ENCODE assay signal across 23 mouse cellular contexts in genomic region chr5:118575909-118576308, GRCm38 (mm10). TPM values are rescaled to one million over a fixed set of nuclear protein-coding genes. Genes with fewer than 3 reads are reported as not detected.
DNase-seq lines count a peak whose midpoint lies in the region; ATAC-seq lines count a peak whose summit lies in the region.
"Had no signal": no experiment of that assay in that cellular context is flagged by ENCODE, and none has a peak within 500 bp of the region (broad histone marks: within the 10 kb centered on the region; RNA-seq: fewer than 3 reads in every experiment).

No protein-coding gene starts in this region.

- peaks cover 65% of the 10 kb centered on the region for H3K4me1 ChIP-seq in forebrain, embryonic 13.5 days
- peaks cover 8% of the 10 kb centered on the region; the same call in 1 of the 2 replicates for H3K4me1 ChIP-seq in forebrain, embryonic 11.5 days (replicated peaks; ENCODE audit: control insufficient read depth, insufficient read depth, low read length)
- H3K4me1 ChIP-seq in intestine, embryonic 15.5 days (replicated peaks), result peaks cover 8% of the 10 kb centered on the region; the same call in 1 of the 2 replicates
- H3K4me1 ChIP-seq in intestine, embryonic 16.5 days (ENCODE audit: control insufficient read depth, insufficient read depth, low read length), result peaks cover 16% of the 10 kb centered on the region
- peaks cover 6% of the 10 kb centered on the region for H3K4me1 ChIP-seq in midbrain, embryonic 11.5 days (ENCODE audit: control insufficient read depth, insufficient read depth, low read length)
- peaks cover 34% of the 10 kb centered on the region for H3K4me1 ChIP-seq in midbrain, embryonic 16.5 days (ENCODE audit: control insufficient read depth, insufficient read depth, low read length)
- peaks cover 46% of the 10 kb centered on the region for H3K4me1 ChIP-seq in neural tube, embryonic 15.5 days

- H3K9me3 ChIP-seq in forebrain, embryonic 13.5 days (replicated peaks), result no peaks in the 10 kb centered on the region; the same call in 1 of the 2 replicates
- H3K9me3 ChIP-seq in forebrain, embryonic 11.5 days (ENCODE audit: control insufficient read depth, low read length), result no peaks in the 10 kb centered on the region
- no peaks in the 10 kb centered on the region for H3K9me3 ChIP-seq in intestine, embryonic 15.5 days
- H3K9me3 ChIP-seq in intestine, embryonic 16.5 days (ENCODE audit: control insufficient read depth, low read length), result no peaks in the 10 kb centered on the region
- H3K9me3 ChIP-seq in midbrain, embryonic 11.5 days (ENCODE audit: control insufficient read depth, low read length), result no peaks in the 10 kb centered on the region
- no peaks in the 10 kb centered on the region for H3K9me3 ChIP-seq in midbrain, embryonic 16.5 days (replicated peaks; ENCODE audit: control insufficient read depth, low read length, poor library complexity, severe bottlenecking)
- no peaks in the 10 kb centered on the region for H3K9me3 ChIP-seq in neural tube, embryonic 15.5 days (replicated peaks)
- H3K9me3 ChIP-seq: heart, embryonic 15.5 days; limb, embryonic 13.5 days; lung, embryonic 15.5 days; midbrain, embryonic 12.5 days; stomach, embryonic 15.5 days had no signal

- 59% methylated on average over 6 of the region's 6 CpGs for WGBS in forebrain, embryonic 13.5 days
- 63% methylated on average over 6 of the region's 6 CpGs for WGBS in forebrain, embryonic 11.5 days
- WGBS in intestine, embryonic 15.5 days, result 73% methylated on average over 6 of the region's 6 CpGs
- WGBS in intestine, embryonic 16.5 days, result 70% methylated on average over 6 of the region's 6 CpGs
- 65% methylated on average over 6 of the region's 6 CpGs for WGBS in midbrain, embryonic 11.5 days
- WGBS in midbrain, embryonic 16.5 days, result 44% methylated on average over 6 of the region's 6 CpGs
- WGBS in neural tube, embryonic 15.5 days, result 34% methylated on average over 6 of the region's 6 CpGs

- DNase-seq in forebrain, embryonic 11.5 days (ENCODE audit: low spot score), result no peak
- DNase-seq in midbrain, embryonic 11.5 days (ENCODE audit: low spot score, missing footprints), result no peak
- DNase-seq in heart, postnatal 36 days, result no peak
- DNase-seq: adrenal gland, postnatal 10 days; cerebellum, adult 9-10 months; cerebellum, postnatal 36 days; gastrocnemius, postnatal 10 days; kidney, adult 11 months; kidney, postnatal 10 days; right cerebral cortex, postnatal 4 days; thymus, postnatal 14 days had no signal

- intact Hi-C loops in heart, postnatal 36 days (cut with DNase I), result no loop called here

- no peaks in the 10 kb centered on the region for H3K36me3 ChIP-seq in forebrain, embryonic 13.5 days (ENCODE audit: poor library complexity, severe bottlenecking)
- H3K36me3 ChIP-seq in forebrain, embryonic 11.5 days (ENCODE audit: control insufficient read depth, insufficient read depth, low read length), result no peaks in the 10 kb centered on the region
- no peaks in the 10 kb centered on the region for H3K36me3 ChIP-seq in intestine, embryonic 15.5 days
- no peaks in the 10 kb centered on the region for H3K36me3 ChIP-seq in intestine, embryonic 16.5 days (ENCODE audit: control insufficient read depth, insufficient read depth, low read length)
- H3K36me3 ChIP-seq in midbrain, embryonic 11.5 days (ENCODE audit: control insufficient read depth, insufficient read depth, low read length), result no peaks in the 10 kb centered on the region
- H3K36me3 ChIP-seq in midbrain, embryonic 16.5 days (ENCODE audit: control insufficient read depth, insufficient read depth, low read length), result no peaks in the 10 kb centered on the region
- H3K36me3 ChIP-seq in neural tube, embryonic 15.5 days, result no peaks in the 10 kb centered on the region
- H3K36me3 ChIP-seq: heart, embryonic 15.5 days; limb, embryonic 13.5 days; lung, embryonic 15.5 days; midbrain, embryonic 12.5 days; stomach, embryonic 15.5 days had no signal

- 0 out of 2 replicates have a peak overlapping the region, but pooled peaks have one; percentile 16 for H3K9ac ChIP-seq in forebrain, embryonic 13.5 days
- no peak overlapping the region for H3K9ac ChIP-seq in forebrain, embryonic 11.5 days (ENCODE audit: low read length)
- H3K9ac ChIP-seq in intestine, embryonic 15.5 days, result no peak overlapping the region
- H3K9ac ChIP-seq in intestine, embryonic 16.5 days (ENCODE audit: low read depth, low read length), result no peak overlapping the region
- H3K9ac ChIP-seq in midbrain, embryonic 11.5 days (ENCODE audit: low read length), result 0 out of 2 replicates have a peak overlapping the region, but pooled peaks have one; percentile 9
- no peak overlapping the region for H3K9ac ChIP-seq in midbrain, embryonic 16.5 days (ENCODE audit: low read depth, low read length)
- no peak overlapping the region for H3K9ac ChIP-seq in neural tube, embryonic 15.5 days (replicated peaks)
- H3K9ac ChIP-seq: heart, embryonic 15.5 days; limb, embryonic 13.5 days; lung, embryonic 15.5 days; midbrain, embryonic 12.5 days; stomach, embryonic 15.5 days had no signal

- ATAC-seq in forebrain, embryonic 13.5 days, result no peak
- ATAC-seq in forebrain, embryonic 11.5 days (replicated peaks; ENCODE audit: low FRiP score), result no peak
- ATAC-seq in intestine, embryonic 15.5 days, result 0 out of 2 replicates have a peak, but pooled peaks have one; percentile 20
- ATAC-seq in intestine, embryonic 16.5 days, result no peak
- ATAC-seq in midbrain, embryonic 11.5 days (ENCODE audit: low FRiP score), result no peak
- ATAC-seq in midbrain, embryonic 16.5 days, result no peak
- peak; percentile 39; the same call in 1 of the 2 replicates for ATAC-seq in neural tube, embryonic 15.5 days (ENCODE audit: low FRiP score)
- ATAC-seq: Patski had no signal

- no peaks in the 10 kb centered on the region for H3K27me3 ChIP-seq in forebrain, embryonic 13.5 days
- H3K27me3 ChIP-seq in forebrain, embryonic 11.5 days (ENCODE audit: control insufficient read depth, insufficient read depth, low read length), result no peaks in the 10 kb centered on the region
- H3K27me3 ChIP-seq in intestine, embryonic 15.5 days (replicated peaks), result no peaks in the 10 kb centered on the region
- no peaks in the 10 kb centered on the region for H3K27me3 ChIP-seq in intestine, embryonic 16.5 days (replicated peaks; ENCODE audit: control insufficient read depth, insufficient read depth, low read length)
- no peaks in the 10 kb centered on the region for H3K27me3 ChIP-seq in midbrain, embryonic 11.5 days (ENCODE audit: control insufficient read depth, insufficient read depth, low read length)
- no peaks in the 10 kb centered on the region for H3K27me3 ChIP-seq in midbrain, embryonic 16.5 days (ENCODE audit: control insufficient read depth, insufficient read depth, low read depth, low read length)
- no peaks in the 10 kb centered on the region for H3K27me3 ChIP-seq in neural tube, embryonic 15.5 days (replicated peaks)
- H3K27me3 ChIP-seq: heart, embryonic 15.5 days; limb, embryonic 13.5 days; lung, embryonic 15.5 days; midbrain, embryonic 12.5 days; Patski; stomach, embryonic 15.5 days had no signal

- no peak overlapping the region for H3K4me2 ChIP-seq in forebrain, embryonic 13.5 days
- H3K4me2 ChIP-seq in forebrain, embryonic 11.5 days (ENCODE audit: low read depth, low read length, severe bottlenecking), result no peak overlapping the region
- H3K4me2 ChIP-seq in intestine, embryonic 15.5 days (replicated peaks), result no peak overlapping the region
- H3K4me2 ChIP-seq in intestine, embryonic 16.5 days (ENCODE audit: low read depth, low read length), result no peak overlapping the region
- H3K4me2 ChIP-seq in midbrain, embryonic 11.5 days, result no peak overlapping the region
- H3K4me2 ChIP-seq in midbrain, embryonic 16.5 days (ENCODE audit: low read length), result no peak overlapping the region
- H3K4me2 ChIP-seq in neural tube, embryonic 15.5 days, result no peak overlapping the region
- H3K4me2 ChIP-seq: heart, embryonic 15.5 days; limb, embryonic 13.5 days; liver, embryonic 11.5 days; lung, embryonic 15.5 days; midbrain, embryonic 12.5 days; stomach, embryonic 15.5 days had no signal

- H3K4me3 ChIP-seq in forebrain, embryonic 13.5 days, result no peak overlapping the region
- no peak overlapping the region for H3K4me3 ChIP-seq in forebrain, embryonic 11.5 days (ENCODE audit: low read depth, low read length)
- no peak overlapping the region for H3K4me3 ChIP-seq in intestine, embryonic 15.5 days (replicated peaks)
- no peak overlapping the region for H3K4me3 ChIP-seq in intestine, embryonic 16.5 days (ENCODE audit: low read length)
- H3K4me3 ChIP-seq in midbrain, embryonic 11.5 days (ENCODE audit: low read depth, low read length), result no peak overlapping the region
- H3K4me3 ChIP-seq in midbrain, embryonic 16.5 days (ENCODE audit: low read depth, low read length), result no peak overlapping the region
- H3K4me3 ChIP-seq in neural tube, embryonic 15.5 days (replicated peaks), result no peak overlapping the region
- H3K4me3 ChIP-seq: heart, embryonic 15.5 days; limb, embryonic 13.5 days; lung, embryonic 15.5 days; midbrain, embryonic 12.5 days; stomach, embryonic 15.5 days had no signal

- no peak overlapping the region; the same call in 1 of the 2 replicates for H3K27ac ChIP-seq in forebrain, embryonic 13.5 days
- no peak overlapping the region for H3K27ac ChIP-seq in forebrain, embryonic 11.5 days (ENCODE audit: low read depth, low read length)
- H3K27ac ChIP-seq in intestine, embryonic 15.5 days, result no peak overlapping the region
- H3K27ac ChIP-seq in intestine, embryonic 16.5 days (ENCODE audit: low read length), result no peak overlapping the region
- H3K27ac ChIP-seq in midbrain, embryonic 11.5 days (ENCODE audit: low read depth, low read length), result no peak overlapping the region
- no peak overlapping the region for H3K27ac ChIP-seq in midbrain, embryonic 16.5 days (ENCODE audit: low read length)
- no peak overlapping the region for H3K27ac ChIP-seq in neural tube, embryonic 15.5 days (replicated peaks)
- H3K27ac ChIP-seq: heart, embryonic 15.5 days; limb, embryonic 13.5 days; lung, embryonic 15.5 days; midbrain, embryonic 12.5 days; stomach, embryonic 15.5 days had no signal

RNA-seq across cellular contexts. Expression of gene Med13l, which starts 15.4 kb away (rescaled TPM):
- polyA plus RNA-seq in forebrain, embryonic 13.5 days (2015; fragmentation: Nextera tagmentation; extraction: Ambion mirVana), result 17.8 and 18.6 TPM in 2 replicates
- polyA plus RNA-seq in forebrain, embryonic 11.5 days (2014; fragmentation: Nextera tagmentation; extraction: Ambion mirVana), result 15.1 and 15.5 TPM in 2 replicates
- polyA plus RNA-seq in intestine, embryonic 15.5 days (2015; fragmentation: Nextera tagmentation; extraction: Ambion mirVana), result 9.7 and 10.0 TPM in 2 replicates
- polyA plus RNA-seq in intestine, embryonic 16.5 days (2015; fragmentation: Nextera tagmentation; extraction: Ambion mirVana), result 6.4 and 6.6 TPM in 2 replicates
- 9.0 and 9.8 TPM in 2 replicates for polyA plus RNA-seq in midbrain, embryonic 11.5 days (2014; fragmentation: Nextera tagmentation; extraction: Ambion mirVana)
- 14.4 and 15.7 TPM in 2 replicates for polyA plus RNA-seq in midbrain, embryonic 16.5 days (2015; fragmentation: Nextera tagmentation; extraction: Ambion mirVana)
- 11.5 and 12.3 TPM in 2 replicates for polyA plus RNA-seq in neural tube, embryonic 15.5 days (2015; fragmentation: Nextera tagmentation; extraction: Ambion mirVana)
- total RNA-seq in heart, postnatal 36 days (2021), result 10 to 100 TPM; 29.7 to 32.2 TPM

Comparison
In these comparisons a context has a peak if more than half of its experiments do, and no peak if none do; other contexts are left out.
1. ATAC-seq: peak in intestine, embryonic 15.5 days (single experiment) and neural tube, embryonic 15.5 days (single experiment); none in forebrain, embryonic 13.5 days (single experiment), forebrain, embryonic 11.5 days (single experiment), intestine, embryonic 16.5 days (single experiment), midbrain, embryonic 11.5 days (single experiment) and midbrain, embryonic 16.5 days (single experiment).
2. H3K9ac ChIP-seq: peak in forebrain, embryonic 13.5 days (single experiment) and midbrain, embryonic 11.5 days (single experiment); none in forebrain, embryonic 11.5 days (single experiment), intestine, embryonic 15.5 days (single experiment), intestine, embryonic 16.5 days (single experiment), midbrain, embryonic 16.5 days (single experiment) and neural tube, embryonic 15.5 days (single experiment).